Mouse (Mus musculus) granulocyte monocyte progenitor cell, adult 5-6 weeks (primary cell): ENCODE data around the gene Kansl1l. TPM values are rescaled to one million over a fixed set of nuclear protein-coding genes. Genes with fewer than 3 reads are reported as not detected.
"Not testable (repeated sequence)": the region's sequence is repeated elsewhere in the genome, so short reads cannot be mapped to it uniquely, and the experiment has no call there.

Experiments used
- ATAC-seq: replicated peaks from 2 replicates; pipeline ENCODE4 v1.8.0; 2016; ENCODE audit warnings: mild to moderate bottlenecking, moderate TSS enrichment, inconsistent platforms; ENCODE audit not compliant: poor library complexity, severe bottlenecking
- total RNA-seq, 2 experiments: library from RNA; stranded (forward) in 1 of 2; stranded (reverse) in 1 of 2; fragments of 200-712, 200-1000 nt in 1 of 2; fragments of >200 nt in 1 of 2; fragmentation: Nextera tagmentation in 1 of 2; gene quantifications; 2 replicates each; pipeline ENCODE4 v1.2.3; 2014 to 2017

The Kansl1l gene
- total RNA-seq, 2 experiments from 2014 or later = 22.5 to 29.3 TPM

DNA sequence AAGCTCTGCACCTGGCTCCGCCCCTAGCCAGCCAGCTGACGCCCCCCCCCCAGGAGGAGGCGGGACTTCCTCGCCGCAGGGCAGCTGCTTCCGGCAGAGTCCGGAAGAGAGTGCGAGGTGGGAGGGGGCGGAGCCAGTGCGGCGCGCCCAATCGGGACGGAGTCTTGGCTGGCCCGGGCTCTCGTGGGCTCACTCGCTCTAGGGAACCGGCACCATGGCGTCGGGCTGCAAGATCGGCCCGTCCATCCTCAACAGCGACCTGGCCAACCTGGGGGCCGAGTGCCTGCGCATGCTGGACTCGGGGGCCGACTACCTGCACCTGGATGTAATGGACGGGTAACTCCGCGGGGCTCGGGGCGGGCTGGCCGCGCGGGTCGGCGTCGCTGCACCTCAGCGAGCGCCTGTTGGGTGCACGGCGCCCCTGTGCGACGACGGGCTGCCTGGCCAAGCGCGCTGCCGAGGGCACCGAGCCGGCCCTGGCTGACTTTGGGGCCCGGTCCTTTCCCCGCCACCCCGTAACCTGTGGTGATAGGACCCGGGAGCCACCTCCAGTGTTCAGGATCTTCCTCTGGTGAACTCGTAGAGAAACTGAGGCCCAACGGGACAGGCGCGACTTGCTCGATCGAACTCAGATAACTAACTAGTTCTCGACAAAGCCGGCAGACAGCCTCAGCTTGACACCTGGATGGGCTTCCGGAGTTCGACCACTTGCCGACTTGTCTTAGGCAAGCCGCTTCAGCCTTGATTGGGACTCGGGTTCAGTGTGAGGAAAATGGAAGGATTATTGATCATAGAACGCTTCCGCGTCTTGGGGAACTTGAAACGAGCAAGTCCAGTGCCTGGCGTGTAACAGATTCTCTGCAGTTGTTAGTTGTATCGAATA, 116.4 kb downstream of the Kansl1l start, which contains the start of gene Rpe:
Gene Rpe, plus strand, starts transcription at position 139 of the 883 bp plus-strand sequence.
- peak; percentile 89 for ATAC-seq

- ATAC-seq = peak; percentile 74
Measured at GRCm38 (mm10) chr1:66700149-66700692, 117.1 kb downstream of the Kansl1l start.

- ATAC-seq = not testable (repeated sequence)
Measured at GRCm38 (mm10) chr1:66699630-66700029, 117.7 kb downstream of the Kansl1l start.

- ATAC-seq = no peak
Measured at GRCm38 (mm10) chr1:66695296-66695695, 122.1 kb downstream of the Kansl1l start.

- ATAC-seq = peak; percentile 76
Measured at GRCm38 (mm10) chr1:66694266-66694665, 123.1 kb downstream of the Kansl1l start.

- ATAC-seq = peak; percentile 50
Measured at GRCm38 (mm10) chr1:66692780-66693392, 124.5 kb downstream of the Kansl1l start.

GRCm38 (mm10) chr1:66692308-66692707, 125.1 kb downstream of the Kansl1l start:
- ATAC-seq = no peak

DNA sequence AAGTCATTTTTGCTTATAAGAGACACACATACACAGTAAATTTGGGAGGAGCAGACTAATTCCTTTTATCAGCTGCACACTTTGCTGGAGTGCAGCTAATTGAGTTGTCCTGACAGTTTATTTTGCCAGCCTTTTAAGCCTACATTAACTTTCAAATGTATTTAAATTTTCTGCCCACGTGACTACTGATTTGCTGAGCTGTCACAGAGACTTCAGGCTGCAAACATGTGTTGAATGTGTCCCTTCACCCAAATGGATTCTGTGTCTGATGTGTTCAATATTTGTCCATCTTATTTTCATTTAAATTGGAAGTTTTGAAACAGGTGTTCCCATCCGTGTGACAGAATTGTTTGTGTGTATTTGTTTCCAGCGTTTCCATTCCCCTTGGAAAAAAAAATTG, 125.6 kb downstream of the Kansl1l start:
- no peak for ATAC-seq

GRCm38 (mm10) chr1:66682974-66683373, 134.4 kb downstream of the Kansl1l start:
- ATAC-seq = peak; percentile 55

- ATAC-seq = 0 out of 2 replicates have a peak, but pooled peaks have one; percentile 33
Measured at GRCm38 (mm10) chr1:66678662-66679061, 138.7 kb downstream of the Kansl1l start.

GRCm38 (mm10) chr1:66677928-66678327, 139.4 kb downstream of the Kansl1l start:
- ATAC-seq = peak; percentile 30; the same call in 1 of the 2 replicates

- ATAC-seq = peak; percentile 50; the same call in 1 of the 2 replicates
Measured at GRCm38 (mm10) chr1:66672812-66673211, 144.6 kb downstream of the Kansl1l start.

DNA sequence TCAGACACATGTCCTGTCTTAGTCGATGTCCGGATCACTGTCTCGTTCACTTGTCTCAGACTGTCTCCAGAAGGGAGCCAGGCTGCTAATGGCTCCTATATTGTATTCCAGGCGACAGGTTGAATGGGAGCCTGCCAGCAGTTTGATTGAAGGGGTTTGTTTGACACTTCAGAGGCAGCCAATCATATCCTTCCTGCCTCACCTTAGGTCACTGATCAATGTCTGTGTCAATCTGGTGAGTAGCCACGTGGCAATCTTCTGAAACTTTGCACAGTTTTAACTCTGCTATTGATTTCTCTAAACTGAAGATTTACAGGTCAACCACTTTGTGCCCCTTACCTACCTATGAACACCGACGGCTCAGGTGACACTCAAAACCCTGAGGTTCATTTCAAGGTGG, 145.9 kb downstream of the Kansl1l start:
- ATAC-seq = no peak

Other genes starting within 250 kb of the Kansl1l start
- 65.5 and 81.7 TPM in 2 replicates for gene Rpe, start 116.7 kb downstream of the Kansl1l start, total RNA-seq (2014; fragmentation: Nextera tagmentation)
- 57.0 and 75.1 TPM in 2 replicates for gene Rpe, start 116.7 kb downstream of the Kansl1l start, total RNA-seq (2017)
- 55.5 and 62.8 TPM in 2 replicates for gene Acadl, start 45.7 kb upstream of the Kansl1l start, total RNA-seq (2014; fragmentation: Nextera tagmentation)
- gene Acadl, start 45.7 kb upstream of the Kansl1l start, total RNA-seq (2017) = 50.5 and 52.5 TPM in 2 replicates
- not detected in 2 replicates for gene Myl1, start 127.8 kb upstream of the Kansl1l start, total RNA-seq (2014; fragmentation: Nextera tagmentation)
- gene Myl1, start 127.8 kb upstream of the Kansl1l start, total RNA-seq (2017) = not detected in 2 replicates
- 32.9 and 51.0 TPM in 2 replicates for gene Lancl1, start 221.3 kb upstream of the Kansl1l start, total RNA-seq (2014; fragmentation: Nextera tagmentation)
- gene Lancl1, start 221.3 kb upstream of the Kansl1l start, total RNA-seq (2017) = 33.8 and 33.9 TPM in 2 replicates